Mouse (Mus musculus): ENCODE data around the gene Slc7a6os. TPM values are rescaled to one million over a fixed set of nuclear protein-coding genes. Genes with fewer than 3 reads are reported as not detected.

Slc7a6os gene
- polyA plus RNA-seq (2012; rRNA removed; ENCODE audit: low replicate concordance), result 12.8 and 22.2 TPM in 2 replicates

GRCm38 (mm10) chr8:106210821-106211345 lies at the start of gene Slc7a6os, which contains the start of gene Prmt7:
Gene Slc7a6os, minus strand, starts transcription at chr8:106210935.
Gene Prmt7, plus strand, starts transcription at chr8:106210936.

GRCm38 (mm10) chr8:106168356-106169016 lies 42.2 kb downstream of the Slc7a6os start, which contains the start of gene Slc7a6:
Gene Slc7a6, plus strand, starts transcription at chr8:106168857.

Other genes starting within 250 kb of the Slc7a6os start
- 68.7 and 121 TPM in 2 replicates for gene Slc12a4, start 244.8 kb downstream of the Slc7a6os start, polyA plus RNA-seq (2012; rRNA removed; ENCODE audit: low replicate concordance)
- gene Dpep3, start 231.5 kb downstream of the Slc7a6os start, polyA plus RNA-seq (2012; rRNA removed; ENCODE audit: low replicate concordance), result 0.18 and 0.40 TPM in 2 replicates
- 15.8 and 20.1 TPM in 2 replicates for gene Dus2, start 219.6 kb downstream of the Slc7a6os start, polyA plus RNA-seq (2012; rRNA removed; ENCODE audit: low replicate concordance)
- not detected in 2 replicates for gene Dpep2nb, start 205.0 kb downstream of the Slc7a6os start, polyA plus RNA-seq (2012; rRNA removed; ENCODE audit: low replicate concordance)
- gene Ddx28, start 199.1 kb downstream of the Slc7a6os start, polyA plus RNA-seq (2012; rRNA removed; ENCODE audit: low replicate concordance), result 11.3 and 11.9 TPM in 2 replicates
- gene Nfatc3, start 152.1 kb downstream of the Slc7a6os start, polyA plus RNA-seq (2012; rRNA removed; ENCODE audit: low replicate concordance), result 29.9 and 36.2 TPM in 2 replicates
- gene Esrp2, start 74.0 kb downstream of the Slc7a6os start, polyA plus RNA-seq (2012; rRNA removed; ENCODE audit: low replicate concordance), result 0.06 and 12.4 TPM in 2 replicates
- gene Pla2g15, start 60.5 kb downstream of the Slc7a6os start, polyA plus RNA-seq (2012; rRNA removed; ENCODE audit: low replicate concordance), result 35.2 and 37.3 TPM in 2 replicates
- 35.1 and 36.9 TPM in 2 replicates for gene Slc7a6, start 42.1 kb downstream of the Slc7a6os start, polyA plus RNA-seq (2012; rRNA removed; ENCODE audit: low replicate concordance)
- gene Prmt7, start within 50 bp of the Slc7a6os start, polyA plus RNA-seq (2012; rRNA removed; ENCODE audit: low replicate concordance), result 22.8 and 30.8 TPM in 2 replicates
- gene Smpd3, start 127.1 kb upstream of the Slc7a6os start, polyA plus RNA-seq (2012; rRNA removed; ENCODE audit: low replicate concordance), result 5.2 and 7.8 TPM in 2 replicates
- gene Zfp90, start 204.4 kb upstream of the Slc7a6os start, polyA plus RNA-seq (2012; rRNA removed; ENCODE audit: low replicate concordance), result 3.6 and 6.5 TPM in 2 replicates

Measured in subcutaneous adipose tissue, adult 2 months (tissue).